Mouse (Mus musculus): ENCODE measurements around the gene Poglut1.
"Not testable (repeated sequence)": the region's sequence is repeated elsewhere in the genome, so short reads cannot be mapped to it uniquely, and the experiment has no call there.

Poglut1 gene

DNA sequence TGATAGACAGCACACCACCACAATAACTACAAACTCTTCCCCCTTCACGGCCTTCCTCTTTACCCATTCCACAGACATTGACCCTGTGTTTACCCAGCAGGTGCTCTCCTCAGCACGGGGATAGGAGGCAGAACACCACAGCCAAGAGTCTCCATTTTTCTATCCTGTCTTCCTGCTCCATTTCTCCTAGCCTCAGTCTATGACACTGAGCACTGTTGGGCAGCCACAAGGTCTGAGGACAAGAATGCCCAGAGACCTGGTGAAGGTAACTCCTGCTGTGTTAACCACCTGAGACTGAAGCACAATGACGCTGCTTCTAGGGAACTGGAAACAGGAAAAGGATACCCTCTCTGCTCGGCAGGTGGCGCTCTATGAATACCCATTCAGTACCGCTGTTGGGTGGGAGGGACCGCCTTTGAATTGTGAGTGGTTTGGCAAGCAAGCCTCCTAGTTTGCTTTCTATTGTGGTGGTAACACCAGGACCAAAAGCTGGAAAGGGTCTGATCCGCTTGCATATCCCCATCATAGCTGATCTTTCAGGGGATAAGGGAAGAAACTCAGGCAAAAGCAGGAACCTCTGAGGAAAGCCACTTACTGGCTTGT lies 13.4 kb downstream of the Poglut1 start:
- DNase-seq (ENCODE audit: low spot score) = peak; percentile 72

DNA sequence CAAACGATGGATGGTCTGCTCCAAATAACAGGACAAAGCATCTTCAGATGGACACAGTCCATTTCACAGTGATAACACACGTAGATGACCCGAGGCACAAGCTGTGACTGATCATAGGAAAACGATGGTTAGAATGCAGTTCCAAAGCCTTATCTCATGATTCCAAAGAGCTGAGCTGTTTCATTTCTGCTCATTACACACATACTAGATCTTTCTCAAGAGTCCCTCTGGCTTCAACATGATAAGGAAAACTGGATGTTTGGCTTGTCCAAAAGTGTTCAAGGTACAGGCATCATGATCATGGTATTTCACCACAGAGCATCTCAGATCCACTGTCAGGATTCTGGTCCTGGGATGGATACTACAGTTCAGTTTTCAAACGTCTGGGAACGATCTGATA lies 23.8 kb downstream of the Poglut1 start:
- no peak for DNase-seq (ENCODE audit: low spot score)

GRCm38 (mm10) chr16:38522129-38523084 lies 27.7 kb downstream of the Poglut1 start, which contains the start of gene Timmdc1:
TSS of gene Timmdc1 (minus strand) at chr16:38522663.
- DNase-seq (ENCODE audit: low spot score) = peak; percentile 83

DNA sequence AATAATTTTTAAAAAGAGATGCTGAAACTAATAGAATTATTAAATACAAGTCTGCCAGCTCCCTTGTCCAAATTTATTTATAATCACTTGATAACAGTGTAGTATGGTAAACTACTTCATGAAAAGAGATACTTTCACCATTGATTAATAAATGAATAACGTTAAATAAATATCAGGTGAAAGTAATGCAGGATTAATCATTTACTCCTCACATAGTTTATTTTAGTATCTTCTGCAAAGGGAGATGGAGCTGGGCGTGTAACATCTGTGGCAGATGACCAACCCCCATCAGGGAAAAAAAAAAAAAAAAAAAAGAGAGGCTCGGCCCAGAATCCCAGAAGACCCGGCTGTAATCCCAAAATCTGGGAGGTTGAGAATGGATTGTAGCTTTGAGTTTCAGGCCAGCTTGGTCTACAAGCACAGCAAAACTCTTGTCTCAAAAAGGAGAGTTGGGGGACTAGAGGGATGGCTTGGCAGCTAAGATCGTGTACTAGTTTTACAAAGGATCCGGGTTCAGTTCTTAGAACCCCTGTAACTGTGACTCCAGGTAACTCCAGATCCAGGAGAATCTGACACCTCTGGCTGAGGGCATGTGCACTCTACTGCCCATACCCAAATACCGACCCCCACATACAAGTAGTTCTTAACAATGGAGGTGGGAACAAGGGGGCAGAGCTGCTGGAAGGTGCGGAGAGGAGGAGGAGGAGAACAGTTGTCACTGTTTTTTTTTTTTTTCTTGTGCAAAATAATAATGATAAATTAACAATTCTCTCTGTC lies 28.7 kb downstream of the Poglut1 start:
- no peak for DNase-seq (ENCODE audit: low spot score)

DNA sequence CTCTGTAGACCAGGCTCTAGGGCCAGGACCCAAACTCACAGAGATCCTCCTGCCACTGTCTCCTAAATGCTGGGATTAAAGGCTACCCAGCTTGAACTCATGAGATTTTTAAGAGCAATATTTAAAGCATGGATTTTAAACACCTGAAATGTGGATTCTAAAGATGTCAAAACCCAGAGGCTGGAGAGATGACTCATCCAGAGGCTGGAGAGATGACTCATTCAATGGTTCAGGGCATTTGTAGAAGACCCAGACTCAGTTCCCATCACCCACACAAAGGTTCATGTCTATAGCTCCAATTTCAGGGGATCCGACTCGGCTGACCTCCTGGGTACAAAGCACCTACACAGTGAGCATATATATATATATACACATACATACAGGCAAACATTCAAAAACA lies 30.9 kb downstream of the Poglut1 start:
- no peak for DNase-seq (ENCODE audit: low spot score)

GRCm38 (mm10) chr16:38510846-38511245 lies 39.2 kb downstream of the Poglut1 start:
- no peak for DNase-seq (ENCODE audit: low spot score)

GRCm38 (mm10) chr16:38506041-38506634 lies 43.9 kb downstream of the Poglut1 start:
- DNase-seq (ENCODE audit: low spot score) = peak; percentile 63

- no peak for DNase-seq (ENCODE audit: low spot score)
Measured at GRCm38 (mm10) chr16:38503528-38503927, 46.5 kb downstream of the Poglut1 start.

- DNase-seq (ENCODE audit: low spot score) = no peak
Measured at GRCm38 (mm10) chr16:38502469-38502868, 47.6 kb downstream of the Poglut1 start.

- DNase-seq (ENCODE audit: low spot score) = no peak
Measured at GRCm38 (mm10) chr16:38496604-38497140, 53.4 kb downstream of the Poglut1 start.

GRCm38 (mm10) chr16:38493890-38494289 lies 56.2 kb downstream of the Poglut1 start:
- no peak for DNase-seq (ENCODE audit: low spot score)

DNA sequence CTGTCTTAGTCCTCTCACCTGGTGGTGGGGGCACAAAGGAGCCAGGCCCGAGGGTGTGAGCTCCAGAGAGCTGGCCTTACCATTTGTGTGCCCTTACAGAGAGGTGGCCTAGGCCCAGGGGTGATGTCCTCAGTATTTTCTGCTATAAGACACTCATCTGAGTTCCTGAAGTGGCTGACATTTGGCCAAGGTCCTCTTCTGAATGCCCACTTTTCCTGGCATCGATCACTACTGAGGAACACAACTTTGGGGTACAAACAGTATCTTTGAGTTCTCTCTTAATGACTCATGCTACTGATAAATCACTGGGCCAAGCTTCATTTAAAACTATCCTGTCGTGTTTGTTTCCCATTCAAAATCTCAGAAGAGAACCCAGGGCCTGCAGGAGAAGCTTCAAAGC lies 57.5 kb downstream of the Poglut1 start:
- no peak for DNase-seq (ENCODE audit: low spot score)

- no peak for DNase-seq (ENCODE audit: low spot score)
Measured at GRCm38 (mm10) chr16:38483582-38484309, 66.3 kb downstream of the Poglut1 start.

- no peak for DNase-seq (ENCODE audit: low spot score)
Measured at GRCm38 (mm10) chr16:38482780-38483562, 67.1 kb downstream of the Poglut1 start.

GRCm38 (mm10) chr16:38481327-38481726 lies 68.7 kb downstream of the Poglut1 start:
- DNase-seq (ENCODE audit: low spot score) = no peak

DNA sequence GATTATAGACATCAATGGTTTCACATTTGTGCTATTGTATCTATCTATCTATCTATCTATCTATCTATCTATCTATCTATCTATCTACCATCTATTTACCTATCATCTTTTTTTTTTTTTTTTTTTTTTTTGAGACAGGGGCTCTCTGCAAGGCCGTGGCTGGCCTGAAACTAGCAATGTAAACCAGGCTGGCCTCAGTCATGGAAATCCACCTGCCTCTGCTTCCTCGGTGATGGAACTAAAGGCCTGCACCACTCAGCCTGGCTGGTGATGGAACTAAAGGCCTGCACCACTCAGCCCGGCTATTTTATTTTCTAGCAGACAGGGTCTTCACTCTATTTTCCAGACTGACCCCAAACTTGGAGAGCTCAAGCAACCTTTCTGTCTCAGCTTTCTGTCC lies 71.8 kb downstream of the Poglut1 start:
- no peak for DNase-seq (ENCODE audit: low spot score)

- not testable (repeated sequence) for DNase-seq (ENCODE audit: low spot score)
Measured at GRCm38 (mm10) chr16:38477241-38477608, 72.8 kb downstream of the Poglut1 start.

DNA sequence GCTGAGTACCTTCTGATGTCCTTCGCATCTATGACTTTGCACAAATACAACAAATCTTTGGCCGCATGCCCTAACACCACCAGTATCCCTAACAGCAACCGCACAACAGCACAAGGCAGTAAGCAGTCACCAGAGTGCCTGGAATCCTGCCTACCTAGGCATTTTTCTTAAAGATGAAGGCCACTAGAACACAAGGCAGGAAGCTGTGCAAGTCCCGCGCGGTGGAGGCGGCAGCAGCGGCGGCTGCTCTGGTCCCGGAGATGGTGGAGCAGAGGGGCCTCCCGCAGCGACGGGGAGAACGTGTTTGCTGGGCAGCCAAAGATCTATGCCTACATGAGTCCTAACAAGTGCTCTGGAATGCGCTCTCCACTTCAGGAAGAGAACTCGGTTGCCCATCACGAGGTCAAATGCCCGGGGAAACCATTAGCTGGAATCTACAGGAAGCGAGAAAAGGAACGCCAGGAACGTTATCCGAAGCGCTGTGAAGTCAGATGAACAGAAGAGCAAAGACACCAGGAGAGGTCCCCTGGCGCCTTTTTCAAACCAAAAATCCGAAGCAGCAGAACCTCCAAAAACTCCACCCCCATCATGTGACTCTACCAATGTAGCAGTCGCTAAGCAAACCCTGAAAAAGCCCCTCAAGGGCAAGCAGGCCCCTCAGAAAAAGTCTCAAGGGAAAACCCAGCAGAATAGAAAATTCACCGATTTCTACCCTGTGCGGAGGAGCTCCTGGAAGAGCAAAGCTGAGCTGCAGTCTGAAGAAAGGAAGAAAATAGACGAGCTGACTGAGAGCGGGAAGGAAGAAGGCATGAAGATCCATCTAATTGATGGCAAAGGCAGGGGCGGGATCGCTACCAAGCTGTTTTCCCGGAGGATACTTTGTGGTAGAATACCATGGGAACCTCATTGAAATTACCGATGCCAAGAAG lies 73.5 kb downstream of the Poglut1 start:
- no peak for DNase-seq (ENCODE audit: low spot score)

DNA sequence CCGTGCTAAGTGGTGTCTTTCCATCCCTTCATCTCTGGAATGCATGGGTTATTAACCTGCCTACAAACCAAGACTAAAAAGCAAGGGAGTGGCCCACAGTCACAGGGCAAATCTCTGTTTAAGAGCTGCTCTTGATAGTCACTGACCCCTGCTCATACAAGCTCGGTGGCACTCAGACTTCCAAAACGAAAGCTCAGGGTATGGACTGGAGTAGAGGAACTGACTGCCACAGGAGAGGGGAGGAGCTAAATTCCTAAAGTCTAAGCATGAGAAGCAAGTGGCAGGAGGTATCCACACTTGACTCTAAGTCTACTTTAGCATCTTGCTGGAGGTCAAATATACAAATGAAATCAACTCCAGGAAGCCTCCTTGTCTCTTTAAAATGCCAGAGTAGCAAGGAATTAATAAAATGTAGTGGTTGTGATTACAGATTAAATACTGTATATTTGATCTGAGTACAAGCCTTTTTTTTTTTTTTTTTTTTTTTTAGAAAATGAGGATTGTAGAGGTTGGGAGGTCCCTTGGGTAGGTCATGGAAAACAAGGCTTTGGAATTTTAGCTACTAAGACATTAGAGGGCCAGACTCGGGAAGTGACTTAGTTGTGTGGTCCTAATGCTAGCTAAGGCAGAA lies 74.3 kb downstream of the Poglut1 start:
- DNase-seq (ENCODE audit: low spot score) = no peak

Data from layer of hippocampus, adult 9-10 months (tissue).